Comparison of ENCODE assay signal across 8 mouse cellular contexts in genomic region chr11:84429581-84429980, GRCm38 (mm10).
A peak's percentile ranks its signal among the peaks of the same experiment; 100 is the strongest.
DNase-seq lines count a peak whose midpoint lies in the region; ATAC-seq and TF ChIP-seq lines count a peak whose summit lies in the region.

No protein-coding gene starts in this region.

- H3K9me3 ChIP-seq in midbrain, embryonic 15.5 days, result no peaks in the 10 kb centered on the region

- H3K4me1 ChIP-seq in midbrain, embryonic 15.5 days, result peaks cover 24% of the 10 kb centered on the region

- H3K27me3 ChIP-seq in midbrain, embryonic 15.5 days (replicated peaks), result no peaks in the 10 kb centered on the region

- no peak overlapping the region for H3K4me2 ChIP-seq in midbrain, embryonic 15.5 days

- peak; percentile 90 for ATAC-seq in midbrain, embryonic 15.5 days (replicated peaks)

- intact Hi-C loops in left cerebral cortex, adult 2 months (cut with DNase I), result loop anchor here (1.0 to 2.0 kb wide), 2 partner anchors 365 to 389 kb away; partner anchors contain the start of gene Mrm1

- H3K27ac ChIP-seq in left cerebral cortex, adult 2 months, result no peak overlapping the region
- 0 out of 2 replicates have a peak overlapping the region, but pooled peaks have one; percentile 60 for H3K27ac ChIP-seq in midbrain, embryonic 15.5 days

- no peaks in the 10 kb centered on the region for H3K36me3 ChIP-seq in midbrain, embryonic 15.5 days (replicated peaks)

- 31% methylated on average over 1 of the region's 1 CpGs for WGBS in midbrain, embryonic 15.5 days

- no peak overlapping the region for H3K4me3 ChIP-seq in left cerebral cortex, adult 2 months
- no peak overlapping the region for H3K4me3 ChIP-seq in midbrain, embryonic 15.5 days

- peak; percentile 88 for TF ChIP-seq CTCF in left cerebral cortex, adult 2 months (IDR thresholded peaks at IDR 0.05)

- DNase-seq in left cerebral cortex, adult 2 months (ENCODE audit: extremely low spot score in 1 of 2, low spot score in 2 of 2), result no peak
- no peak for DNase-seq in left cerebral cortex, adult 8-10 months (ENCODE audit: low spot score in 2 of 2)
- peak; percentile 46 for DNase-seq in MEL-GATA-1-ER (ENCODE audit: extremely low read depth, low read depth)
- peak; percentile 63 to 74 for DNase-seq in cerebellum, postnatal 10 days
- DNase-seq in heart, postnatal 4 days, result peak; percentile 26
- DNase-seq in layer of hippocampus, adult 18-20 months (ENCODE audit: low spot score in 2 of 2), result peak; percentile 22 to 67
- no peak for DNase-seq in urinary bladder, postnatal 10 days (ENCODE audit: low spot score)

- no peak overlapping the region for H3K9ac ChIP-seq in midbrain, embryonic 15.5 days

Comparison
In these comparisons a context has a peak if more than half of its experiments do, and no peak if none do; other contexts are left out.
1. DNase-seq: peak in MEL-GATA-1-ER (single experiment), cerebellum, postnatal 10 days (2 of 2), heart, postnatal 4 days (single experiment) and layer of hippocampus, adult 18-20 months (2 of 2); none in left cerebral cortex, adult 2 months (0 of 2), left cerebral cortex, adult 8-10 months (0 of 2) and urinary bladder, postnatal 10 days (single experiment).